Mouse (Mus musculus) heart, adult 9 months (tissue): ENCODE data around the gene Swi5.
"Not testable (repeated sequence)": the region's sequence is repeated elsewhere in the genome, so short reads cannot be mapped to it uniquely, and the experiment has no call there.

ENCODE experiments used
- DNase-seq, 2 experiments: peaks; one replicate each; pipeline ENCODE4 v3.0.0; 2022; ENCODE audit warnings: low spot score in 2 of 2

The Swi5 gene

GRCm38 (mm10) chr2:32311443-32312317 lies 23.8 kb upstream of the Swi5 start:
- no peak for DNase-seq

GRCm38 (mm10) chr2:32310096-32310845 lies 22.4 kb upstream of the Swi5 start:
- no peak for DNase-seq

GRCm38 (mm10) chr2:32308870-32309568 lies 21.1 kb upstream of the Swi5 start:
- no peak for DNase-seq

- peak in 1 of 2 experiments; percentile 44 for DNase-seq
Measured at GRCm38 (mm10) chr2:32307941-32308760, 20.3 kb upstream of the Swi5 start.

- DNase-seq = no peak
Measured at GRCm38 (mm10) chr2:32307247-32307798, 19.4 kb upstream of the Swi5 start.

GRCm38 (mm10) chr2:32306176-32306575 lies 18.3 kb upstream of the Swi5 start:
- DNase-seq = no peak

- no peak for DNase-seq
Measured at GRCm38 (mm10) chr2:32305668-32306067, 17.8 kb upstream of the Swi5 start.

GRCm38 (mm10) chr2:32304145-32304832 lies 16.4 kb upstream of the Swi5 start:
- no peak for DNase-seq

- no peak for DNase-seq
Measured at GRCm38 (mm10) chr2:32302952-32303351, 15.1 kb upstream of the Swi5 start.

- no peak for DNase-seq
Measured at GRCm38 (mm10) chr2:32299469-32299868, 11.6 kb upstream of the Swi5 start.

GRCm38 (mm10) chr2:32295842-32296241 lies 8.0 kb upstream of the Swi5 start:
- not testable (repeated sequence) for DNase-seq

GRCm38 (mm10) chr2:32295285-32295684 lies 7.4 kb upstream of the Swi5 start:
- no peak for DNase-seq

- DNase-seq = peak; percentile 66 to 78
Measured at GRCm38 (mm10) chr2:32294348-32294747, 6.5 kb upstream of the Swi5 start.

- peak in 1 of 2 experiments; percentile 36 for DNase-seq
Measured at GRCm38 (mm10) chr2:32289578-32289977, 1.7 kb upstream of the Swi5 start.

GRCm38 (mm10) chr2:32288371-32288931 lies 576 bp upstream of the Swi5 start:
- peak in 1 of 2 experiments; percentile 48 for DNase-seq

GRCm38 (mm10) chr2:32287334-32287840 lies 488 bp downstream of the Swi5 start, which contains the start of gene Golga2:
Gene Golga2, plus strand, starts transcription at chr2:32287384.
- DNase-seq = no peak

- no peak for DNase-seq
Measured at GRCm38 (mm10) chr2:32283986-32284385, 3.9 kb downstream of the Swi5 start.

- DNase-seq = peak; percentile 31 to 56
Measured at GRCm38 (mm10) chr2:32282727-32283126, 5.1 kb downstream of the Swi5 start.

- DNase-seq = no peak
Measured at GRCm38 (mm10) chr2:32282289-32282688, 5.6 kb downstream of the Swi5 start.

- DNase-seq = no peak
Measured at GRCm38 (mm10) chr2:32275823-32276222, 12.1 kb downstream of the Swi5 start.
